Mouse (Mus musculus) embryonic facial prominence, embryonic 14.5 days (tissue): ENCODE measurements around the gene Tmem86a. TPM values are rescaled to one million over a fixed set of nuclear protein-coding genes. Genes with fewer than 3 reads are reported as not detected.

ENCODE experiments used
- ATAC-seq: fragments of 200-750 bp; cut with Nextera tagmentation; 2 replicates; pipeline ENCODE4 v1.8.0; 2017; ENCODE audit warnings: low read depth, moderate number of reproducible peaks, moderate TSS enrichment
- DNase-seq: peaks from one replicate; pipeline ENCODE4 v3.0.0-alpha.2; 2015; ENCODE audit warnings: low spot score
- H3K27ac ChIP-seq: fragments of 300-500 bp; sonication (generic); replicated peaks from 2 replicates; pipeline ENCODE4 v1.5.1; 2014; ENCODE audit warnings: low read depth, mild to moderate bottlenecking, low read length, moderate library complexity
- H3K27me3 ChIP-seq: fragments of 300-500 bp; sonication (generic); replicated peaks from 2 replicates; pipeline ENCODE4 v1.6.1; 2014; ENCODE audit warnings: low read length; ENCODE audit not compliant: control insufficient read depth, insufficient read depth
- H3K36me3 ChIP-seq: fragments of 300-500 bp; sonication (generic); 2 replicates; pipeline ENCODE4 v1.6.1; 2014; ENCODE audit warnings: low read length, mixed read lengths; ENCODE audit not compliant: control insufficient read depth, insufficient read depth
- H3K4me1 ChIP-seq: fragments of 300-500 bp; sonication (generic); 2 replicates; pipeline ENCODE4 v1.6.1; 2014; ENCODE audit warnings: antibody characterized with exemption, low read length; ENCODE audit not compliant: control insufficient read depth, insufficient read depth
- H3K4me2 ChIP-seq: fragments of 300-500 bp; sonication (generic); 2 replicates; pipeline ENCODE4 v1.6.1; 2014; ENCODE audit warnings: low read depth, mild to moderate bottlenecking, low read length, moderate library complexity, mixed read lengths
- H3K4me3 ChIP-seq: fragments of 300-500 bp; sonication (generic); 2 replicates; pipeline ENCODE4 v1.5.1; 2014; ENCODE audit warnings: low read depth, mild to moderate bottlenecking, low read length
- H3K9ac ChIP-seq: fragments of 300-500 bp; sonication (generic); 2 replicates; pipeline ENCODE4 v1.6.1; 2014; ENCODE audit warnings: low read depth, mild to moderate bottlenecking, low read length, moderate library complexity, mixed read lengths
- H3K9me3 ChIP-seq: fragments of 300-500 bp; sonication (generic); 2 replicates; pipeline ENCODE4 v1.6.1; 2016; ENCODE audit warnings: low read length; ENCODE audit not compliant: control insufficient read depth
- WGBS: fragments of 180-500 bp; shearing (Covaris S2); extraction: QIAGEN DNeasy Blood & Tissue Kit; methylation state at CpG from one replicate; pipeline ENCODE4 v1.1.7; 2014; 5-methylcytosine and 5-hydroxymethylcytosine counted together
- microRNA-seq: library from miRNA; unstranded; fragments of <30 nt; microRNA quantifications from one replicate; pipeline ENCODE4, GENCODE M21; 2016; ENCODE audit warnings: borderline number of aligned reads
- polyA plus RNA-seq: library from polyadenylated mRNA; unstranded; fragments of >200 nt; fragmentation: Nextera tagmentation; extraction: Ambion mirVana; gene quantifications from 2 replicates; pipeline ENCODE4 v1.2.1, GENCODE M21; 2014

The Tmem86a gene
- polyA plus RNA-seq, 1 experiment from 2014 or later: 19.6 TPM

- no peaks in the 10 kb centered on the region for H3K36me3 ChIP-seq
- H3K27ac ChIP-seq: no peak overlapping the region
- no peak overlapping the region for H3K4me3 ChIP-seq
- no peaks in the 10 kb centered on the region for H3K27me3 ChIP-seq
- H3K9me3 ChIP-seq: no peaks in the 10 kb centered on the region
- no peaks in the 10 kb centered on the region for H3K4me1 ChIP-seq
- no peak for ATAC-seq
- 82% methylated on average over 7 of the region's 7 CpGs for WGBS
- no peak overlapping the region for H3K9ac ChIP-seq
- H3K4me2 ChIP-seq: no peak overlapping the region
- no peak for DNase-seq
Measured at GRCm38 (mm10) chr7:47099306-47099705, 48.9 kb downstream of the Tmem86a start.

DNA sequence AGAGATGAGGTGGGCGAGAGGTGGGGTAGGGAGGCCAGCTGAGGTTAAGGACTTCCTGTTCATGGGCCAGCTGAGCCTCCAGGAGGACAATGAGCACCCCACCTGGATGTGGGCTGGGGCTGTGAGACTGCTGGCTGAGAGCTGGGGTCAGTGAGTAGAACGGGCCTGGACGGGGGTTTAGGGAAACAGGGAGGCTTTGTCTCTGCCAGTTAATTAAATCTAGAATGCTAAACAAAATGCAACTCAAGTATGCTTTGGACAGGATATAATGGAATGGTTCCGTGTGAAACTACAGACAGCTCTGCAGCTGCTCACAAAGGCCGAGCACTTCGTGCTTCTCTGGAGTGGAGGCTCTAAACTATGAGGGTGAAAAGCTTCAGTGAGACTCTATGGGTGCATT, 50.2 kb downstream of the Tmem86a start:
- WGBS: 57% methylated on average over 6 of the region's 6 CpGs
- DNase-seq: no peak
- no peaks in the 10 kb centered on the region for H3K27me3 ChIP-seq
- H3K9me3 ChIP-seq: no peaks in the 10 kb centered on the region
- no peak overlapping the region for H3K4me3 ChIP-seq
- H3K27ac ChIP-seq: no peak overlapping the region
- ATAC-seq: no peak
- H3K4me1 ChIP-seq: no peaks in the 10 kb centered on the region
- H3K36me3 ChIP-seq: no peaks in the 10 kb centered on the region
- no peak overlapping the region for H3K4me2 ChIP-seq
- no peak overlapping the region for H3K9ac ChIP-seq

- ATAC-seq: no peak
Measured at GRCm38 (mm10) chr7:47102970-47103369, 52.6 kb downstream of the Tmem86a start.

GRCm38 (mm10) chr7:47103671-47104414, 53.4 kb downstream of the Tmem86a start:
- Histone ChIP-seq H3K4me1 (no peaks in the 10 kb centered on the region), H3K4me3 (no peak overlapping the region), H3K27ac (no peak overlapping the region), H3K4me2 (no peak overlapping the region), H3K36me3 (no peaks in the 10 kb centered on the region), H3K27me3 (no peaks in the 10 kb centered on the region), H3K9ac (no peak overlapping the region), H3K9me3 (no peaks in the 10 kb centered on the region)
- WGBS: 70% methylated on average over 1 of the region's 1 CpGs
- DNase-seq: no peak
- ATAC-seq: no peak

More at GRCm38 (mm10) chr7:47102970-47103369, 52.6 kb downstream of the Tmem86a start:
- no peaks in the 10 kb centered on the region for H3K4me1 ChIP-seq
- no peaks in the 10 kb centered on the region for H3K36me3 ChIP-seq
- no peak overlapping the region for H3K9ac ChIP-seq
- no peak overlapping the region for H3K4me3 ChIP-seq
- H3K27me3 ChIP-seq: no peaks in the 10 kb centered on the region
- WGBS: 66% methylated on average over 2 of the region's 2 CpGs
- no peak overlapping the region for H3K27ac ChIP-seq
- no peak overlapping the region for H3K4me2 ChIP-seq
- DNase-seq: no peak
- no peaks in the 10 kb centered on the region for H3K9me3 ChIP-seq

Small RNAs within 50 kb of the gene (microRNA-seq; reads per million reads assigned to microRNA genes)
- gene Mir7056: not detected

Other genes starting within 250 kb of the Tmem86a start
- gene Ldha, start 209.1 kb upstream of the Tmem86a start, polyA plus RNA-seq: 1,559 and 1,681 TPM in 2 replicates
- gene Ldhc, start 189.4 kb upstream of the Tmem86a start, polyA plus RNA-seq: 0.26 TPM in 1 of 2 replicates, not detected in the other
- 174 and 178 TPM in 2 replicates for gene Tsg101, start 130.6 kb upstream of the Tmem86a start, polyA plus RNA-seq
- gene Uevld, start 92.1 kb upstream of the Tmem86a start, polyA plus RNA-seq: 9.7 and 11.0 TPM in 2 replicates
- gene Gm9999, start 67.0 kb upstream of the Tmem86a start, polyA plus RNA-seq: not detected in 2 replicates
- gene Spty2d1, start 42.2 kb upstream of the Tmem86a start, polyA plus RNA-seq: 22.1 and 23.1 TPM in 2 replicates
- gene Ptpn5, start 83.1 kb downstream of the Tmem86a start, polyA plus RNA-seq: 2.0 and 3.0 TPM in 2 replicates
- not detected in 2 replicates for gene Mrgpra6, start 154.3 kb downstream of the Tmem86a start, polyA plus RNA-seq
- not detected in 2 replicates for gene Mrgpra9, start 202.2 kb downstream of the Tmem86a start, polyA plus RNA-seq